Mouse (Mus musculus): ENCODE results near the gene Thbs4. TPM values are rescaled to one million over a fixed set of nuclear protein-coding genes. Genes with fewer than 3 reads are reported as not detected.

Gene Thbs4
- polyA plus RNA-seq, 1 experiment from 2014 or later = 3.9 TPM

GRCm38 (mm10) chr13:92778642-92779041 is 16.0 kb downstream of the Thbs4 start:
- Histone ChIP-seq H3K27ac (replicated peaks; ENCODE audit: low read depth, low read length) (no peak overlapping the region), H3K36me3 (replicated peaks; ENCODE audit: control insufficient read depth, insufficient read depth, low read depth, low read length) (no peaks in the 10 kb centered on the region), H3K4me1 (ENCODE audit: control insufficient read depth, insufficient read depth, low read length) (no peaks in the 10 kb centered on the region), H3K4me2 (ENCODE audit: low read depth, low read length) (no peak overlapping the region), H3K4me3 (ENCODE audit: low read depth, low read length) (no peak overlapping the region), H3K9me3 (replicated peaks; ENCODE audit: control insufficient read depth, low read length) (no peaks in the 10 kb centered on the region), H3K27me3 (ENCODE audit: control insufficient read depth, insufficient read depth, low read length) (no peaks in the 10 kb centered on the region), H3K9ac (replicated peaks; ENCODE audit: low read length) (no peak overlapping the region)
- DNase-seq (ENCODE audit: low spot score) (no peak), ATAC-seq (replicated peaks; ENCODE audit: insufficient number of reproducible peaks, low FRiP score, low TSS enrichment, low read depth) (no peak)
- WGBS = 88% methylated on average over 7 of the region's 7 CpGs

GRCm38 (mm10) chr13:92775916-92776315 is 18.7 kb downstream of the Thbs4 start:
- no peak overlapping the region for H3K4me3 ChIP-seq (ENCODE audit: low read depth, low read length)
- no peak overlapping the region for H3K9ac ChIP-seq (replicated peaks; ENCODE audit: low read length)
- WGBS = 79% methylated on average over 7 of the region's 7 CpGs
- no peaks in the 10 kb centered on the region for H3K36me3 ChIP-seq (replicated peaks; ENCODE audit: control insufficient read depth, insufficient read depth, low read depth, low read length)
- no peak overlapping the region for H3K27ac ChIP-seq (replicated peaks; ENCODE audit: low read depth, low read length)
- DNase-seq (ENCODE audit: low spot score) (no peak), ATAC-seq (replicated peaks; ENCODE audit: insufficient number of reproducible peaks, low FRiP score, low TSS enrichment, low read depth) (no peak)
- no peaks in the 10 kb centered on the region for H3K9me3 ChIP-seq (replicated peaks; ENCODE audit: control insufficient read depth, low read length)
- H3K4me1 ChIP-seq (ENCODE audit: control insufficient read depth, insufficient read depth, low read length) = no peaks in the 10 kb centered on the region
- no peaks in the 10 kb centered on the region for H3K27me3 ChIP-seq (ENCODE audit: control insufficient read depth, insufficient read depth, low read length)
- H3K4me2 ChIP-seq (ENCODE audit: low read depth, low read length) = no peak overlapping the region

- no peaks in the 10 kb centered on the region for H3K27me3 ChIP-seq (ENCODE audit: control insufficient read depth, insufficient read depth, low read length)
- no peak overlapping the region for H3K4me3 ChIP-seq (ENCODE audit: low read depth, low read length)
- DNase-seq (ENCODE audit: low spot score) (no peak), ATAC-seq (replicated peaks; ENCODE audit: insufficient number of reproducible peaks, low FRiP score, low TSS enrichment, low read depth) (no peak)
- no peak overlapping the region for H3K9ac ChIP-seq (replicated peaks; ENCODE audit: low read length)
- H3K36me3 ChIP-seq (replicated peaks; ENCODE audit: control insufficient read depth, insufficient read depth, low read depth, low read length) = no peaks in the 10 kb centered on the region
- H3K9me3 ChIP-seq (replicated peaks; ENCODE audit: control insufficient read depth, low read length) = no peaks in the 10 kb centered on the region
- H3K27ac ChIP-seq (replicated peaks; ENCODE audit: low read depth, low read length) = no peak overlapping the region
- no peaks in the 10 kb centered on the region for H3K4me1 ChIP-seq (ENCODE audit: control insufficient read depth, insufficient read depth, low read length)
- WGBS = 94% methylated on average over 9 of the region's 9 CpGs
- no peak overlapping the region for H3K4me2 ChIP-seq (ENCODE audit: low read depth, low read length)
Observed at GRCm38 (mm10) chr13:92774887-92775286, 19.7 kb downstream of the Thbs4 start.

GRCm38 (mm10) chr13:92772500-92772899 is 22.1 kb downstream of the Thbs4 start:
- 89% methylated on average over 8 of the region's 8 CpGs for WGBS
- DNase-seq (ENCODE audit: low spot score) = no peak

GRCm38 (mm10) chr13:92771566-92771965 is 23.1 kb downstream of the Thbs4 start:
- Histone ChIP-seq H3K9ac (replicated peaks; ENCODE audit: low read length) (no peak overlapping the region), H3K27me3 (ENCODE audit: control insufficient read depth, insufficient read depth, low read length) (no peaks in the 10 kb centered on the region), H3K4me3 (ENCODE audit: low read depth, low read length) (no peak overlapping the region), H3K9me3 (replicated peaks; ENCODE audit: control insufficient read depth, low read length) (no peaks in the 10 kb centered on the region), H3K36me3 (replicated peaks; ENCODE audit: control insufficient read depth, insufficient read depth, low read depth, low read length) (no peaks in the 10 kb centered on the region), H3K4me2 (ENCODE audit: low read depth, low read length) (no peak overlapping the region), H3K27ac (replicated peaks; ENCODE audit: low read depth, low read length) (no peak overlapping the region), H3K4me1 (ENCODE audit: control insufficient read depth, insufficient read depth, low read length) (no peaks in the 10 kb centered on the region)
- 92% methylated on average over 5 of the region's 5 CpGs for WGBS
- no peak for ATAC-seq (replicated peaks; ENCODE audit: insufficient number of reproducible peaks, low FRiP score, low TSS enrichment, low read depth)
- no peak for DNase-seq (ENCODE audit: low spot score)

More at GRCm38 (mm10) chr13:92772500-92772899, 22.1 kb downstream of the Thbs4 start:
- Histone ChIP-seq H3K4me3 (ENCODE audit: low read depth, low read length) (no peak overlapping the region), H3K9me3 (replicated peaks; ENCODE audit: control insufficient read depth, low read length) (no peaks in the 10 kb centered on the region), H3K27ac (replicated peaks; ENCODE audit: low read depth, low read length) (no peak overlapping the region), H3K36me3 (replicated peaks; ENCODE audit: control insufficient read depth, insufficient read depth, low read depth, low read length) (no peaks in the 10 kb centered on the region), H3K4me1 (ENCODE audit: control insufficient read depth, insufficient read depth, low read length) (no peaks in the 10 kb centered on the region), H3K27me3 (ENCODE audit: control insufficient read depth, insufficient read depth, low read length) (no peaks in the 10 kb centered on the region), H3K9ac (replicated peaks; ENCODE audit: low read length) (no peak overlapping the region), H3K4me2 (ENCODE audit: low read depth, low read length) (no peak overlapping the region)
- no peak for ATAC-seq (replicated peaks; ENCODE audit: insufficient number of reproducible peaks, low FRiP score, low TSS enrichment, low read depth)

- no peaks in the 10 kb centered on the region for H3K4me1 ChIP-seq (ENCODE audit: control insufficient read depth, insufficient read depth, low read length)
- no peak overlapping the region for H3K27ac ChIP-seq (replicated peaks; ENCODE audit: low read depth, low read length)
- H3K27me3 ChIP-seq (ENCODE audit: control insufficient read depth, insufficient read depth, low read length) = no peaks in the 10 kb centered on the region
- H3K9me3 ChIP-seq (replicated peaks; ENCODE audit: control insufficient read depth, low read length) = no peaks in the 10 kb centered on the region
- H3K4me2 ChIP-seq (ENCODE audit: low read depth, low read length) = no peak overlapping the region
- no peaks in the 10 kb centered on the region for H3K36me3 ChIP-seq (replicated peaks; ENCODE audit: control insufficient read depth, insufficient read depth, low read depth, low read length)
- no peak for ATAC-seq (replicated peaks; ENCODE audit: insufficient number of reproducible peaks, low FRiP score, low TSS enrichment, low read depth)
- no peak overlapping the region for H3K9ac ChIP-seq (replicated peaks; ENCODE audit: low read length)
- no peak for DNase-seq (ENCODE audit: low spot score)
- WGBS = 74% methylated on average over 6 of the region's 6 CpGs
- H3K4me3 ChIP-seq (ENCODE audit: low read depth, low read length) = no peak overlapping the region
Observed at GRCm38 (mm10) chr13:92765454-92766242, 29.0 kb downstream of the Thbs4 start.

- Histone ChIP-seq H3K27ac (replicated peaks; ENCODE audit: low read depth, low read length) (no peak overlapping the region), H3K4me2 (ENCODE audit: low read depth, low read length) (no peak overlapping the region), H3K9ac (replicated peaks; ENCODE audit: low read length) (no peak overlapping the region), H3K4me3 (ENCODE audit: low read depth, low read length) (no peak overlapping the region), H3K9me3 (replicated peaks; ENCODE audit: control insufficient read depth, low read length) (no peaks in the 10 kb centered on the region), H3K36me3 (replicated peaks; ENCODE audit: control insufficient read depth, insufficient read depth, low read depth, low read length) (no peaks in the 10 kb centered on the region), H3K27me3 (ENCODE audit: control insufficient read depth, insufficient read depth, low read length) (no peaks in the 10 kb centered on the region), H3K4me1 (ENCODE audit: control insufficient read depth, insufficient read depth, low read length) (no peaks in the 10 kb centered on the region)
- DNase-seq (ENCODE audit: low spot score) (no peak), ATAC-seq (replicated peaks; ENCODE audit: insufficient number of reproducible peaks, low FRiP score, low TSS enrichment, low read depth) (no peak)
- WGBS = 65% methylated on average over 1 of the region's 1 CpGs
Observed at GRCm38 (mm10) chr13:92762322-92762721, 32.3 kb downstream of the Thbs4 start.

GRCm38 (mm10) chr13:92760519-92760918 is 34.1 kb downstream of the Thbs4 start:
- Histone ChIP-seq H3K9ac (replicated peaks; ENCODE audit: low read length) (no peak overlapping the region), H3K4me3 (ENCODE audit: low read depth, low read length) (no peak overlapping the region), H3K36me3 (replicated peaks; ENCODE audit: control insufficient read depth, insufficient read depth, low read depth, low read length) (no peaks in the 10 kb centered on the region), H3K27ac (replicated peaks; ENCODE audit: low read depth, low read length) (no peak overlapping the region), H3K4me2 (ENCODE audit: low read depth, low read length) (no peak overlapping the region), H3K4me1 (ENCODE audit: control insufficient read depth, insufficient read depth, low read length) (no peaks in the 10 kb centered on the region), H3K9me3 (replicated peaks; ENCODE audit: control insufficient read depth, low read length) (no peaks in the 10 kb centered on the region), H3K27me3 (ENCODE audit: control insufficient read depth, insufficient read depth, low read length) (no peaks in the 10 kb centered on the region)
- ATAC-seq (replicated peaks; ENCODE audit: insufficient number of reproducible peaks, low FRiP score, low TSS enrichment, low read depth) = no peak
- 88% methylated on average over 6 of the region's 6 CpGs for WGBS
- DNase-seq (ENCODE audit: low spot score) = no peak
